Mouse (Mus musculus) brain, embryonic 14.5 days (tissue): ENCODE data around the gene Samd4.

ENCODE experiments used
- CTCF ChIP-seq: fragments of 200-500 bp; IDR thresholded peaks from 2 replicates; pipeline ENCODE4 v1.5.1; 2012; ENCODE audit warnings: inconsistent platforms, mild to moderate bottlenecking, moderate library complexity, borderline replicate concordance; ENCODE audit not compliant: insufficient read depth, insufficient read length; ENCODE audit errors: extremely low read depth
- POLR2A ChIP-seq: fragments of 200-500 bp; IDR thresholded peaks from 2 replicates; pipeline ENCODE4 v1.6.1; 2012; ENCODE audit warnings: mild to moderate bottlenecking, inconsistent platforms, borderline replicate concordance; ENCODE audit not compliant: poor library complexity, insufficient read depth, insufficient read length, severe bottlenecking; ENCODE audit errors: extremely low read depth

DNA sequence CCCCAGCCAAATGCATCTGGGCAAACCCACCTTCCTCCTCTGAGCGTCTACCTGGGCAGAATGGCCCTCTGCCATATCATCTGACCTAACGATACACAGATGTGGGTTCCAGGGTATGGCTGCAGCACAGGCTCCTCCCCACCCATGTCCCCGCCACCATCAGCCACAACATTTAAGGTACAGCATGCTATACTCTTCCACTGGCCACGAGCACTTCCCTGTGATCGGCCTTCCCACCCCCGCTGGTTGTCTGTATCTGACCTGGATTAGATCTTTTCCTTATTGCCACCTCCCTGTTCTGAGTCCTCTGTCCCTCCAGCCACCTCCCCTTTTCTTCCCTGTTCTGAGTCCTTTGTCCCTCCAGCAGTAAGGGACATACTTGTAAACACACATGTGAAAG lies 209.3 kb downstream of the Samd4 start:
- TF ChIP-seq POLR2A (no peak), CTCF (no peak)
